Mouse (Mus musculus) intestine, postnatal 0 days (tissue): Measurements from ENCODE around the gene Ankrd66. TPM values are rescaled to one million over a fixed set of nuclear protein-coding genes. Genes with fewer than 3 reads are reported as not detected.

Source experiments
- ATAC-seq: fragments of 200-750 bp; cut with Nextera tagmentation; 2 replicates; pipeline ENCODE4 v1.8.0; 2017; ENCODE audit warnings: mild to moderate bottlenecking, moderate TSS enrichment, moderate library complexity
- H3K27ac ChIP-seq: fragments of 300-500 bp; sonication (generic); 2 replicates; pipeline ENCODE4 v1.5.1; 2014; ENCODE audit warnings: mild to moderate bottlenecking, low read depth, low read length, moderate library complexity
- H3K27me3 ChIP-seq: fragments of 300-500 bp; sonication (generic); replicated peaks from 2 replicates; pipeline ENCODE4 v1.6.1; 2014; ENCODE audit warnings: low read length, mixed read lengths; ENCODE audit not compliant: control insufficient read depth, insufficient read depth
- H3K36me3 ChIP-seq: fragments of 300-500 bp; sonication (generic); 2 replicates; pipeline ENCODE4 v1.6.1; 2014; ENCODE audit warnings: mild to moderate bottlenecking, moderate library complexity; ENCODE audit not compliant: control insufficient read depth, insufficient read depth
- H3K4me1 ChIP-seq: fragments of 300-500 bp; sonication (generic); replicated peaks from 2 replicates; pipeline ENCODE4 v1.6.1; 2014; ENCODE audit warnings: antibody characterized with exemption, low read length, mixed read lengths; ENCODE audit not compliant: control insufficient read depth, insufficient read depth
- H3K4me2 ChIP-seq: fragments of 300-500 bp; sonication (generic); replicated peaks from 2 replicates; pipeline ENCODE4 v1.6.1; 2014; ENCODE audit warnings: low read depth, mild to moderate bottlenecking, moderate library complexity
- H3K4me3 ChIP-seq: fragments of 300-500 bp; sonication (generic); 2 replicates; pipeline ENCODE4 v1.5.1; 2014; ENCODE audit warnings: low read depth, low read length
- H3K9ac ChIP-seq: fragments of 300-500 bp; sonication (generic); 2 replicates; pipeline ENCODE4 v1.6.1; 2014; ENCODE audit warnings: mild to moderate bottlenecking, low read depth, low read length
- H3K9me3 ChIP-seq: fragments of 300-500 bp; sonication (generic); 2 replicates; pipeline ENCODE4 v1.6.1; 2016; ENCODE audit warnings: mixed run types; ENCODE audit not compliant: control insufficient read depth
- CTCF ChIP-seq: sonication (generic); IDR thresholded peaks from 2 replicates; pipeline ENCODE4 v1.5.1; 2016; ENCODE audit warnings: low read depth, mild to moderate bottlenecking, control low read depth, antibody characterized with exemption, moderate library complexity
- WGBS: fragments of 180-500 bp; shearing (Covaris S2); extraction: QIAGEN DNeasy Blood & Tissue Kit; methylation state at CpG from one replicate; pipeline ENCODE4 v1.1.7; 2014; 5-methylcytosine and 5-hydroxymethylcytosine counted together
- polyA plus RNA-seq: library from polyadenylated mRNA; unstranded; fragments of >200 nt; fragmentation: Nextera tagmentation; extraction: Ambion mirVana; gene quantifications from 2 replicates; pipeline ENCODE4 v1.2.1, GENCODE M21; 2015

The Ankrd66 gene
- polyA plus RNA-seq, 1 experiment from 2014 or later: 0.83 TPM

GRCm38 (mm10) chr17:43488439-43489151, 54.8 kb downstream of the Ankrd66 start:
- Histone ChIP-seq H3K36me3 (0 out of 2 replicates have a peak, but pooled peaks cover 9% of the 10 kb centered on the region), H3K27me3 (no peaks in the 10 kb centered on the region), H3K27ac (peak overlapping the region; percentile 15), H3K4me2 (0 out of 2 replicates have a peak overlapping the region, but pooled peaks have one; percentile 0), H3K9ac (no peak overlapping the region), H3K9me3 (no peaks in the 10 kb centered on the region), H3K4me3 (no peak overlapping the region), H3K4me1 (0 out of 2 replicates have a peak, but pooled peaks cover 8% of the 10 kb centered on the region)
- 64% methylated on average over 2 of the region's 2 CpGs for WGBS
- TF ChIP-seq CTCF: no peak
- peak; percentile 57; the same call in 1 of the 2 replicates for ATAC-seq

- H3K9ac ChIP-seq: no peak overlapping the region
- H3K36me3 ChIP-seq: peaks cover 6% of the 10 kb centered on the region; the same call in 1 of the 2 replicates
- ATAC-seq: 0 out of 2 replicates have a peak, but pooled peaks have one; percentile 54
- H3K27ac ChIP-seq: no peak overlapping the region
- H3K4me2 ChIP-seq: no peak overlapping the region
- no peak overlapping the region for H3K4me3 ChIP-seq
- 70% methylated on average over 3 of the region's 3 CpGs for WGBS
- H3K4me1 ChIP-seq: 0 out of 2 replicates have a peak, but pooled peaks cover 8% of the 10 kb centered on the region
- no peaks in the 10 kb centered on the region for H3K27me3 ChIP-seq
- no peaks in the 10 kb centered on the region for H3K9me3 ChIP-seq
- TF ChIP-seq CTCF: no peak
Observed at GRCm38 (mm10) chr17:43485982-43486381, 57.5 kb downstream of the Ankrd66 start.

Other genes with a start within 250 kb of the Ankrd66 start
- 3.7 and 4.2 TPM in 2 replicates for gene Adgrf5, start 183.2 kb downstream of the Ankrd66 start, polyA plus RNA-seq
- gene Mep1a, start 40.8 kb downstream of the Ankrd66 start, polyA plus RNA-seq: 147 and 153 TPM in 2 replicates
- gene Pla2g7, start 24.5 kb upstream of the Ankrd66 start, polyA plus RNA-seq: 27.9 and 31.9 TPM in 2 replicates
- 2.5 and 2.6 TPM in 2 replicates for gene Tdrd6, start 86.7 kb upstream of the Ankrd66 start, polyA plus RNA-seq
- 2.9 and 3.2 TPM in 2 replicates for gene Slc25a27, start 123.6 kb upstream of the Ankrd66 start, polyA plus RNA-seq
- gene Cyp39a1, start 123.8 kb upstream of the Ankrd66 start, polyA plus RNA-seq: 5.7 and 6.8 TPM in 2 replicates